Mouse (Mus musculus) CH12.LX (cell line): Measurements from ENCODE around the gene Tbc1d16. TPM values are rescaled to one million over a fixed set of nuclear protein-coding genes. Genes with fewer than 3 reads are reported as not detected.

Source experiments
- DNase-seq: peaks from one replicate; pipeline ENCODE4 v3.0.0-alpha.2; 2013; ENCODE audit errors: extremely low read depth
- H3K27ac ChIP-seq: 2 replicates; pipeline ENCODE4 v1.5.1; 2012; ENCODE audit warnings: low read depth, mild to moderate bottlenecking, control low read depth, moderate library complexity; ENCODE audit not compliant: insufficient read depth
- H3K27me3 ChIP-seq: replicated peaks from 2 replicates; pipeline ENCODE3; 2012; ENCODE audit warnings: inconsistent platforms
- H3K36me3 ChIP-seq, 2 experiments: replicated peaks in 1 of 2; 2 replicates each; pipeline versions ENCODE3 to v1.6.1; 2012; ENCODE audit warnings: inconsistent platforms in 1 of 2, low read length in 1 of 2, mild to moderate bottlenecking in 1 of 2, mixed read lengths in 1 of 2, moderate library complexity in 1 of 2; ENCODE audit not compliant: control insufficient read depth in 1 of 2, insufficient read depth in 1 of 2
- H3K4me1 ChIP-seq, 2 experiments: 2 replicates each; pipeline ENCODE4 v1.6.1; 2012; ENCODE audit warnings: inconsistent platforms in 1 of 2, moderate library complexity in 1 of 2; ENCODE audit not compliant: insufficient read depth in 2 of 2, control insufficient read depth in 1 of 2
- H3K4me2 ChIP-seq: 2 replicates; pipeline ENCODE4 v1.6.1; 2012; ENCODE audit warnings: low read depth, mild to moderate bottlenecking, control low read depth; ENCODE audit not compliant: poor library complexity, insufficient read depth, severe bottlenecking
- H3K4me3 ChIP-seq, 3 experiments: fragments of 150-350 bp in 1 of 3; sonication (generic) in 1 of 3; replicated peaks in 1 of 3; 2 replicates each; pipeline versions ENCODE3 to v1.5.1; 2011 to 2012; ENCODE audit warnings: low read depth in 2 of 3, low read length in 2 of 3, mild to moderate bottlenecking in 2 of 3, moderate library complexity in 2 of 3, control low read depth in 1 of 3, improper control_type of control experiment in 1 of 3, inconsistent platforms in 1 of 3, mixed read lengths in 1 of 3; ENCODE audit not compliant: poor library complexity in 1 of 3
- H3K79me2 ChIP-seq: replicated peaks from 2 replicates; pipeline ENCODE4 v1.6.1; 2012; ENCODE audit warnings: mild to moderate bottlenecking, moderate library complexity; ENCODE audit not compliant: control insufficient read depth, poor library complexity, insufficient read depth, severe bottlenecking; ENCODE audit errors: extremely low read depth
- H3K9ac ChIP-seq: 2 replicates; pipeline ENCODE4 v1.6.1; 2012; ENCODE audit warnings: low read depth, mild to moderate bottlenecking, control low read depth, moderate library complexity; ENCODE audit not compliant: insufficient read depth
- H3K9me3 ChIP-seq: replicated peaks from 2 replicates; pipeline ENCODE3; 2012; ENCODE audit warnings: low read length, inconsistent platforms, mixed read lengths
- CHD1 ChIP-seq: IDR thresholded peaks from 2 replicates; pipeline ENCODE4 v1.6.1; 2012; ENCODE audit warnings: low read depth, low read length, improper control_type of control experiment, inconsistent platforms
- CHD2 ChIP-seq: IDR thresholded peaks from 2 replicates; pipeline ENCODE4 v1.6.1; 2011; ENCODE audit warnings: low read length, improper control_type of control experiment
- E2F4 ChIP-seq: IDR thresholded peaks from 2 replicates; pipeline ENCODE4 v1.6.1; 2011; ENCODE audit warnings: low read depth, low read length, improper control_type of control experiment; ENCODE audit not compliant: insufficient replicate concordance
- EP300 ChIP-seq: IDR thresholded peaks from 2 replicates; pipeline ENCODE4 v1.6.1; 2011; ENCODE audit warnings: low read length, improper control_type of control experiment
- ETS1 ChIP-seq: conservative IDR thresholded peaks from 2 replicates; pipeline ENCODE4 v1.6.1; 2012; ENCODE audit warnings: low read depth, mild to moderate bottlenecking, inconsistent platforms, low read length, improper control_type of control experiment, moderate library complexity
- JUN ChIP-seq: IDR thresholded peaks from 2 replicates; pipeline ENCODE4 v1.6.1; 2011; ENCODE audit warnings: low read depth, mild to moderate bottlenecking, low read length, improper control_type of control experiment, moderate library complexity; ENCODE audit not compliant: insufficient read depth
- KAT2A ChIP-seq: IDR thresholded peaks from 2 replicates; pipeline ENCODE4 v1.6.1; 2012; ENCODE audit warnings: low read length, improper control_type of control experiment, inconsistent platforms; ENCODE audit not compliant: insufficient replicate concordance
- MAFK ChIP-seq: IDR thresholded peaks from 2 replicates; pipeline ENCODE4 v1.6.1; 2011; ENCODE audit warnings: low read length, improper control_type of control experiment; ENCODE audit not compliant: insufficient replicate concordance
- MAX ChIP-seq: IDR thresholded peaks from 2 replicates; pipeline ENCODE4 v1.6.1; 2011; ENCODE audit warnings: low read length, improper control_type of control experiment
- MAZ ChIP-seq: IDR thresholded peaks from 2 replicates; pipeline ENCODE4 v1.6.1; 2012; ENCODE audit warnings: low read depth, mild to moderate bottlenecking, inconsistent platforms, low read length, improper control_type of control experiment, moderate library complexity
- MXI1 ChIP-seq: IDR thresholded peaks from 2 replicates; pipeline ENCODE4 v1.6.1; 2011; ENCODE audit warnings: mild to moderate bottlenecking, low read depth, low read length, improper control_type of control experiment
- MYC ChIP-seq: IDR thresholded peaks from 2 replicates; pipeline ENCODE4 v1.6.1; 2011; ENCODE audit warnings: low read depth, mild to moderate bottlenecking, improper control_type of control experiment, low read length
- NELFE ChIP-seq: IDR thresholded peaks from 2 replicates; pipeline ENCODE4 v1.6.1; 2011; ENCODE audit warnings: low read depth, low read length, improper control_type of control experiment
- POLR2A ChIP-seq: IDR thresholded peaks from 2 replicates; pipeline ENCODE4 v1.6.1; 2011; ENCODE audit warnings: low read depth, mild to moderate bottlenecking, improper control_type of control experiment, low read length
- POLR2AphosphoS2 ChIP-seq: IDR thresholded peaks from 2 replicates; pipeline ENCODE4 v1.6.1; 2011; ENCODE audit warnings: low read depth, low read length, improper control_type of control experiment
- RCOR1 ChIP-seq: conservative IDR thresholded peaks from 2 replicates; pipeline ENCODE4 v1.6.1; 2012; ENCODE audit warnings: low read depth, mild to moderate bottlenecking, inconsistent platforms, low read length, improper control_type of control experiment
- SIN3A ChIP-seq: IDR thresholded peaks from 2 replicates; pipeline ENCODE4 v1.6.1; 2012; ENCODE audit warnings: low read length, improper control_type of control experiment, inconsistent platforms
- TBP ChIP-seq: conservative IDR thresholded peaks from 2 replicates; pipeline ENCODE4 v1.6.1; 2011; ENCODE audit warnings: low read depth, low read length, improper control_type of control experiment
- USF1 ChIP-seq: IDR thresholded peaks from 2 replicates; pipeline ENCODE4 v1.6.1; 2014; ENCODE audit warnings: low read depth, mild to moderate bottlenecking, inconsistent platforms, low read length, improper control_type of control experiment
- USF2 ChIP-seq: conservative IDR thresholded peaks from 2 replicates; pipeline ENCODE4 v1.6.1; 2011; ENCODE audit warnings: low read depth, low read length, improper control_type of control experiment
- dilution Hi-C: fragments of 300-500 bp; cut with MboI; formaldehyde crosslinking; loops from 2 replicates; pipeline ENCODE4 v1.14.3; 2020; ENCODE audit warnings: low sequenced_read_pairs; ENCODE audit not compliant: extremely low pct_unique_long_range_greater_than_20kb, extremely low pct_ligation_motif_present
- in situ Hi-C: fragments of 300-500 bp; cut with MboI; formaldehyde crosslinking; loops from 3 replicates; pipeline ENCODE4 v1.14.3; 2019; ENCODE audit warnings: low sequenced_read_pairs, low pct_ligation_motif_present, low pct_unique_long_range_greater_than_20kb, mixed read lengths
- polyA plus RNA-seq: library from polyadenylated mRNA; unstranded; fragments of >175 nt; gene quantifications from 2 replicates; pipeline ENCODE4 v1.2.1, GENCODE M21; 2012; ENCODE audit warnings: low read depth; ENCODE audit not compliant: insufficient read length
- total RNA-seq, 2 experiments: library from RNA; depleted of rRNA; stranded (reverse); fragments of 300-350 nt in 1 of 2; fragments of >200 nt in 1 of 2; gene quantifications; 2 replicates each; pipeline ENCODE4 v1.2.3; 2012 to 2014

Tbc1d16 gene
- total and polyA plus RNA-seq, 3 experiments, result 0.79 to 15.9 (median 2.7) TPM

DNA sequence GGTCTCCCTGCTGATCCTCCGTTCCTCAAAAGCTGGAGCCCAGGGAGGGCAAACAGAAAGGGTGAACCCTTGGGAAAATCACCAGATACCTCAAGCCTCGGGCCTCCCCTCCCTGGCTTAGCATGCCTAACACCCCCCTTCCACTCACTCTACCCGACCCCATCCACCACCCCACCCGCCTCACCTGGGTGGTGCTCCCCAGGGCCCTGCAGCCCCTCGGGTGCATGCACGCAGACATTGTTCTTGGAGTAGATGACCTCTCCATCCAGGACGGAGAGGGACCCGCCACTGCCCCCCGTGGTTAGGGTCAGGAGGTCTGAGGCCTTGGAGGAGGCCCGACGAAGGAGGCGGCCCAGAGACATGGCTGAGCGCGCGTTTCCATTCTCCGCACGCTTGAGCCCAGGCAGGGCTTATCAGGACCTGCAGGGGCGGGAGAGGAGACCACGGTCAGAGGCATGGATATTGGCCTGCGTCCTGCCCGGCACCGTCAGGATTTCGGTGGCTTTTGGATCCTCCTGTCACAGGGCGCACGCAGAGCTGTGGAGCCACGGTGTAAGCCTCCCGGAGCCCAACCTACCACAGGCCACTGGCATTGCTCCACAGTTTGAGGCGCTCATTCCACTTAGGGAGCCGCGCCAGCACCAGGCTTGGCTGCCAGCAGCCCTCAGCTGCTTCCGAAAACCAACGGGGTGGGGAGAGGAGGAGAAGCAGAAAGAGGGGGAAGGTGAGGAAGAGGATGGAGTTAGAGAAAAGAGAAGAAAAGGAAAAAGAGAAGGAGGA, 17.8 kb downstream of the Tbc1d16 start:
- dilution Hi-C loops, result no loop called here

DNA sequence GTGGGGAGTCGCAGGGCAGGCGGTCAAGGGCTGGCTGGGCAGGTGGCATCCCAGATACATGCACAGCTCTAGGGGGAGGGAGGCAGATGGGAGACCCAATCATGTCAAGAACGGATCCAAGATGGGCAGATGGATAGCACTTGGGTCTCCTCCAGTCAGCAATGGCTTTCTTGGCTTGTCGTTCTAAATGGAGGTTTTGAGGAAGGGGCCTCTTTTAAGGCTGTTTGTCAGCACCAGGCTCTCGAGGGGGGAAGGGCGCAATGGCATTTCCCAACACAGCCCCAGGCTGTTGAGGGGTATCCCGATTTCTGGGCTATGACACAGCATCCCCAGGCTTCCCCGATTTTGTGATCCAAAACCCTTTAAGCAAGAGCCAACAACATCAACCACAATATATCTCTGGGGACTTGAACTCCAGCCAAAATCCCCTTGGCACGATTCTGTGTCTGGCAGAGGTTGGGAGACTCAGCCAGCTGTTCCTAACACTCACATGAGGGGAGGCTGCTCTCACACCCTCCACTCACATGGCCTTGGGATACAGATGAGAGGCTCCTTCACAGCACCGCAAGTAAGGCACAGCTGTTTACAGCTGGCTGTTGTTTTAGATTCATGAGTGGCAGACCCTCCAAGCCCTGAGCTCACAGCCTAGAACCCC, 18.8 kb downstream of the Tbc1d16 start:
- Histone ChIP-seq H3K4me2 (no peak overlapping the region), H3K27me3 (peaks cover 63% of the 10 kb centered on the region), H3K4me3 (no peak overlapping the region), H3K27ac (no peak overlapping the region), H3K79me2 (no peaks in the 10 kb centered on the region), H3K4me1 (peaks cover 0 to 5% of the 10 kb centered on the region in 2 experiments; a peak in 1 of 4 replicates), H3K9me3 (peaks cover 12% of the 10 kb centered on the region), H3K9ac (no peak overlapping the region), H3K36me3 (peaks cover 3 to 15% of the 10 kb centered on the region in 2 experiments)
- dilution Hi-C loops (no loop called here), in situ Hi-C loops (no loop called here)
- no peak for DNase-seq
- no peak for TF ChIP-seq USF1
- no peak for TF ChIP-seq EP300
- no peak for TF ChIP-seq POLR2A
- TF ChIP-seq MAFK, result no peak
- TF ChIP-seq JUN, result no peak
- TF ChIP-seq POLR2AphosphoS2, result no peak
- no peak for TF ChIP-seq NELFE
- no peak for TF ChIP-seq ETS1
- no peak for TF ChIP-seq MXI1
- no peak for TF ChIP-seq CHD1
- no peak for TF ChIP-seq KAT2A
- TF ChIP-seq E2F4, result no peak
- TF ChIP-seq CHD2, result no peak
- no peak for TF ChIP-seq MAX
- TF ChIP-seq MYC, result no peak
- no peak for TF ChIP-seq USF2

More for the DNA sequence above, 17.8 kb downstream of the Tbc1d16 start:
- in situ Hi-C loops, result no loop called here
- no peak for TF ChIP-seq KAT2A
- TF ChIP-seq MAX, result no peak
- TF ChIP-seq SIN3A, result no peak
- TF ChIP-seq ETS1, result no peak
- no peak for TF ChIP-seq MAZ
- no peak for TF ChIP-seq MAFK
- TF ChIP-seq CHD1, result no peak
- TF ChIP-seq RCOR1, result no peak
- no peak for TF ChIP-seq TBP
- no peak for TF ChIP-seq POLR2A
- TF ChIP-seq EP300, result no peak
- Histone ChIP-seq H3K9me3 (peaks cover 9% of the 10 kb centered on the region), H3K27ac (no peak overlapping the region), H3K4me3 (no peak overlapping the region), H3K9ac (no peak overlapping the region), H3K27me3 (peaks cover 62% of the 10 kb centered on the region), H3K4me2 (no peak overlapping the region), H3K4me1 (peaks cover 0 to 5% of the 10 kb centered on the region in 2 experiments; a peak in 1 of 4 replicates), H3K36me3 (peaks cover 3 to 15% of the 10 kb centered on the region in 2 experiments), H3K79me2 (no peaks in the 10 kb centered on the region)
- DNase-seq, result no peak
